Mouse (Mus musculus): ENCODE measurements around the gene Pomgnt1. TPM values are rescaled to one million over a fixed set of nuclear protein-coding genes. Genes with fewer than 3 reads are reported as not detected.

The Pomgnt1 gene
- polyA plus RNA-seq, 1 experiment from 2014 or later, result 65.2 TPM

GRCm38 (mm10) chr4:116141736-116142135 lies 18.1 kb downstream of the Pomgnt1 start:
- no peak overlapping the region for H3K9ac ChIP-seq
- 75% methylated on average over 1 of the region's 1 CpGs for WGBS
- no peak for ATAC-seq (ENCODE audit: insufficient number of reproducible peaks, low FRiP score, low TSS enrichment, low read depth)
- H3K9me3 ChIP-seq (replicated peaks), result no peaks in the 10 kb centered on the region
- no peak overlapping the region for H3K27ac ChIP-seq (replicated peaks)
- H3K36me3 ChIP-seq, result no peaks in the 10 kb centered on the region
- no peak overlapping the region for H3K4me3 ChIP-seq (replicated peaks)
- no peak overlapping the region for H3K4me2 ChIP-seq (replicated peaks)
- H3K27me3 ChIP-seq, result no peaks in the 10 kb centered on the region
- H3K4me1 ChIP-seq, result peaks cover 14% of the 10 kb centered on the region

- no peaks in the 10 kb centered on the region for H3K9me3 ChIP-seq (replicated peaks)
- H3K9ac ChIP-seq, result no peak overlapping the region
- no peaks in the 10 kb centered on the region for H3K27me3 ChIP-seq
- no peak overlapping the region for H3K4me2 ChIP-seq (replicated peaks)
- no peak overlapping the region for H3K27ac ChIP-seq (replicated peaks)
- peaks cover 14% of the 10 kb centered on the region for H3K4me1 ChIP-seq
- ATAC-seq (ENCODE audit: insufficient number of reproducible peaks, low FRiP score, low TSS enrichment, low read depth), result no peak
- no peaks in the 10 kb centered on the region for H3K36me3 ChIP-seq
- 82% methylated on average over 7 of the region's 7 CpGs for WGBS
- no peak overlapping the region for H3K4me3 ChIP-seq (replicated peaks)
These were observed 18.6 kb downstream of the Pomgnt1 start for GRCm38 (mm10) chr4:116142269-116142668.

- peak; percentile 56; the same call in 1 of the 2 replicates for ATAC-seq (ENCODE audit: insufficient number of reproducible peaks, low FRiP score, low TSS enrichment, low read depth)
- Histone ChIP-seq H3K4me1 (peaks cover 14% of the 10 kb centered on the region), H3K4me3 (replicated peaks) (peak overlapping the region; percentile 70), H3K4me2 (replicated peaks) (peak overlapping the region; percentile 93), H3K9ac (no peak overlapping the region), H3K36me3 (no peaks in the 10 kb centered on the region), H3K27me3 (no peaks in the 10 kb centered on the region), H3K9me3 (replicated peaks) (no peaks in the 10 kb centered on the region), H3K27ac (replicated peaks) (no peak overlapping the region)
- 10% methylated on average over 7 of the region's 7 CpGs for WGBS
These were observed 19.7 kb downstream of the Pomgnt1 start for GRCm38 (mm10) chr4:116143317-116143811.

- H3K4me2 ChIP-seq (replicated peaks), result peak overlapping the region; percentile 93
- no peaks in the 10 kb centered on the region for H3K27me3 ChIP-seq
- no peaks in the 10 kb centered on the region for H3K36me3 ChIP-seq
- H3K4me3 ChIP-seq (replicated peaks), result peak overlapping the region; percentile 70
- no peak overlapping the region for H3K27ac ChIP-seq (replicated peaks)
- peaks cover 14% of the 10 kb centered on the region for H3K4me1 ChIP-seq
- ATAC-seq (ENCODE audit: insufficient number of reproducible peaks, low FRiP score, low TSS enrichment, low read depth), result peak; percentile 75
- peak overlapping the region; percentile 62 for H3K9ac ChIP-seq
- under 1% methylated on average over 47 of the region's 47 CpGs for WGBS
- H3K9me3 ChIP-seq (replicated peaks), result no peaks in the 10 kb centered on the region
These were observed 20.5 kb downstream of the Pomgnt1 start for GRCm38 (mm10) chr4:116143891-116144717.

GRCm38 (mm10) chr4:116149812-116150155 lies 26.1 kb downstream of the Pomgnt1 start:
- Histone ChIP-seq H3K4me3 (replicated peaks) (peak overlapping the region; percentile 76), H3K4me1 (peaks cover 21% of the 10 kb centered on the region), H3K27ac (replicated peaks) (peak overlapping the region; percentile 95), H3K27me3 (no peaks in the 10 kb centered on the region), H3K9ac (peak overlapping the region; percentile 96), H3K4me2 (replicated peaks) (peak overlapping the region; percentile 70), H3K36me3 (peaks cover 30% of the 10 kb centered on the region), H3K9me3 (replicated peaks) (no peaks in the 10 kb centered on the region)
- WGBS, result 15% methylated on average over 6 of the region's 6 CpGs
- no peak; the same call in 1 of the 2 replicates for ATAC-seq (ENCODE audit: insufficient number of reproducible peaks, low FRiP score, low TSS enrichment, low read depth)

- H3K27me3 ChIP-seq, result no peaks in the 10 kb centered on the region
- peaks cover 35% of the 10 kb centered on the region for H3K36me3 ChIP-seq
- peak overlapping the region; percentile 70 for H3K4me2 ChIP-seq (replicated peaks)
- peak overlapping the region; percentile 76 for H3K4me3 ChIP-seq (replicated peaks)
- H3K4me1 ChIP-seq, result peaks cover 17% of the 10 kb centered on the region
- peak overlapping the region; percentile 95 for H3K27ac ChIP-seq (replicated peaks)
- peak; percentile 90 for ATAC-seq (ENCODE audit: insufficient number of reproducible peaks, low FRiP score, low TSS enrichment, low read depth)
- no peaks in the 10 kb centered on the region for H3K9me3 ChIP-seq (replicated peaks)
- H3K9ac ChIP-seq, result peak overlapping the region; percentile 96
- under 1% methylated on average over 50 of the region's 73 CpGs for WGBS
These were observed 26.7 kb downstream of the Pomgnt1 start for GRCm38 (mm10) chr4:116150156-116150861.

- no peak for ATAC-seq (ENCODE audit: insufficient number of reproducible peaks, low FRiP score, low TSS enrichment, low read depth)
- Histone ChIP-seq H3K4me3 (replicated peaks) (peak overlapping the region; percentile 76), H3K36me3 (peaks cover 41% of the 10 kb centered on the region), H3K4me2 (replicated peaks) (peak overlapping the region; percentile 70), H3K9me3 (replicated peaks) (no peaks in the 10 kb centered on the region), H3K27ac (replicated peaks) (peak overlapping the region; percentile 95), H3K9ac (peak overlapping the region; percentile 96), H3K27me3 (no peaks in the 10 kb centered on the region), H3K4me1 (peaks cover 17% of the 10 kb centered on the region)
- 9% methylated on average over 4 of the region's 4 CpGs for WGBS
These were observed 27.2 kb downstream of the Pomgnt1 start for GRCm38 (mm10) chr4:116150862-116151221.

- no peak for ATAC-seq (ENCODE audit: insufficient number of reproducible peaks, low FRiP score, low TSS enrichment, low read depth)
- 69% methylated on average over 6 of the region's 6 CpGs for WGBS
- H3K4me1 ChIP-seq, result peaks cover 17% of the 10 kb centered on the region
- H3K36me3 ChIP-seq, result peaks cover 45% of the 10 kb centered on the region
- H3K4me2 ChIP-seq (replicated peaks), result peak within 1 kb of the TSS; percentile 70
- peak within 1 kb of the TSS; percentile 76 for H3K4me3 ChIP-seq (replicated peaks)
- no peaks in the 10 kb centered on the region for H3K9me3 ChIP-seq (replicated peaks)
- H3K27ac ChIP-seq (replicated peaks), result peak within 1 kb of the TSS; percentile 95
- H3K9ac ChIP-seq, result peak within 1 kb of the TSS; percentile 96
- H3K27me3 ChIP-seq, result no peaks in the 10 kb centered on the region
These were observed 27.6 kb downstream of the Pomgnt1 start, which contains the start of gene Lurap1 for GRCm38 (mm10) chr4:116151238-116151637. Gene Lurap1, minus strand, starts transcription at chr4:116151338.

GRCm38 (mm10) chr4:116152702-116153101 lies 29.1 kb downstream of the Pomgnt1 start:
- no peaks in the 10 kb centered on the region for H3K9me3 ChIP-seq (replicated peaks)
- no peak overlapping the region for H3K9ac ChIP-seq
- WGBS, result 95% methylated on average over 15 of the region's 15 CpGs
- ATAC-seq (ENCODE audit: insufficient number of reproducible peaks, low FRiP score, low TSS enrichment, low read depth), result no peak
- H3K4me3 ChIP-seq (replicated peaks), result no peak overlapping the region
- H3K27me3 ChIP-seq, result no peaks in the 10 kb centered on the region
- H3K36me3 ChIP-seq, result peaks cover 58% of the 10 kb centered on the region
- H3K27ac ChIP-seq (replicated peaks), result no peak overlapping the region
- no peak overlapping the region for H3K4me2 ChIP-seq (replicated peaks)
- H3K4me1 ChIP-seq, result peaks cover 17% of the 10 kb centered on the region

GRCm38 (mm10) chr4:116157882-116158281 lies 34.2 kb downstream of the Pomgnt1 start:
- no peak overlapping the region for H3K4me3 ChIP-seq (replicated peaks)
- 71% methylated on average over 2 of the region's 2 CpGs for WGBS
- H3K27ac ChIP-seq (replicated peaks), result no peak overlapping the region
- H3K4me1 ChIP-seq, result no peaks in the 10 kb centered on the region; the same call in 1 of the 2 replicates
- H3K36me3 ChIP-seq, result peaks cover 84% of the 10 kb centered on the region
- no peak overlapping the region for H3K4me2 ChIP-seq (replicated peaks)
- no peak for ATAC-seq (ENCODE audit: insufficient number of reproducible peaks, low FRiP score, low TSS enrichment, low read depth)
- H3K9me3 ChIP-seq (replicated peaks), result no peaks in the 10 kb centered on the region
- no peak overlapping the region for H3K9ac ChIP-seq
- no peaks in the 10 kb centered on the region for H3K27me3 ChIP-seq

- Histone ChIP-seq H3K27ac (replicated peaks) (no peak overlapping the region), H3K9ac (no peak overlapping the region), H3K36me3 (peaks cover 63% of the 10 kb centered on the region), H3K9me3 (replicated peaks) (no peaks in the 10 kb centered on the region), H3K4me3 (replicated peaks) (no peak overlapping the region), H3K4me1 (no peaks in the 10 kb centered on the region), H3K27me3 (no peaks in the 10 kb centered on the region), H3K4me2 (replicated peaks) (no peak overlapping the region)
- no peak for ATAC-seq (ENCODE audit: insufficient number of reproducible peaks, low FRiP score, low TSS enrichment, low read depth)
- WGBS, result 73% methylated on average over 3 of the region's 3 CpGs
These were observed 36.3 kb downstream of the Pomgnt1 start for GRCm38 (mm10) chr4:116159912-116160311.

All from embryonic facial prominence, embryonic 15.5 days (tissue).